Mouse (Mus musculus): ENCODE measurements around the gene Olfr843.

The Olfr843 gene

GRCm38 (mm10) chr9:19251887-19252286 lies at the start of gene Olfr843:
TSS of gene Olfr843 (minus strand) at chr9:19251987.
- DNase-seq: no peak

All from kidney, adult 11 months (tissue).